Comparison of ENCODE assay signal across 10 mouse cellular contexts in the genomic region with DNA sequence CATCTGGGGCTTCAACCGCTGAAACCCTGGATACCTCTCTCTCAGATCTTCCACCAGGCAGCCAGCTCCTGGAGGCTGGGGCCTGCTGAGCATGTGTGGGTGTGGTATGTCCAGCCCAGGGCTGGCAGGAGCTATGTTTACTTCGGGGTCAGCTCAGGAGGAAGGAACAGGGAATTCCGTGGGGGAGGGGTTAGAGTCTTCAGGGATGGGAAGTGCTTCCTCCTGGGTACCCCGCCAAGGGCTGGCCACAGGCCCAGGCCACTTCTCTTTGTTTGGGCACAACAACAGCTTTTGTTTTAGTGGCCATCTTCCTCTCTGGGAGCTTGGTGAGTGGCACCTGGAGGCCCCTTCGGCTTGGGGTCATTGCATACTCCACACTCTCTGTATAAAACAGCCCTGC. TPM values are rescaled to one million over a fixed set of nuclear protein-coding genes. Genes with fewer than 3 reads are reported as not detected.
DNase-seq lines count a peak whose midpoint lies in the region; ATAC-seq and TF ChIP-seq lines count a peak whose summit lies in the region.
"Had no signal": no experiment of that assay in that cellular context is flagged by ENCODE, and none has a peak within 500 bp of the region (broad histone marks: within the 10 kb centered on the region; RNA-seq: fewer than 3 reads in every experiment).

No protein-coding gene starts in this region.

- no peaks in the 10 kb centered on the region for H3K36me3 ChIP-seq in embryonic facial prominence, embryonic 13.5 days
- H3K36me3 ChIP-seq in intestine, embryonic 15.5 days = no peaks in the 10 kb centered on the region

- no peak overlapping the region for H3K4me3 ChIP-seq in left cerebral cortex, adult 2 months
- no peak overlapping the region for H3K4me3 ChIP-seq in embryonic facial prominence, embryonic 13.5 days
- no peak overlapping the region for H3K4me3 ChIP-seq in intestine, embryonic 15.5 days (replicated peaks)

- no peak for DNase-seq in left cerebral cortex, adult 2 months (ENCODE audit: extremely low spot score in 1 of 2, low spot score in 2 of 2)
- no peak for DNase-seq in left cerebral cortex, adult 8-10 months (ENCODE audit: low spot score in 2 of 2)
- peak; percentile 91 to 94 for DNase-seq in lung, adult 18-20 months
- DNase-seq in right cerebral cortex, postnatal 25 days = no peak
- no peak for DNase-seq in embryo, embryonic 10.5 days (ENCODE audit: low spot score)

- 18% methylated on average over 5 of the region's 5 CpGs for WGBS in embryonic facial prominence, embryonic 13.5 days
- WGBS in intestine, embryonic 15.5 days = 11% methylated on average over 5 of the region's 5 CpGs

- TF ChIP-seq CTCF in left cerebral cortex, adult 2 months (IDR thresholded peaks at IDR 0.05) = no peak; the same call in 1 of the 2 replicates

- intact Hi-C loops in left cerebral cortex, adult 2 months (cut with DNase I) = no loop called here

- H3K4me1 ChIP-seq in embryonic facial prominence, embryonic 13.5 days = peaks cover 54% of the 10 kb centered on the region
- peaks cover 71% of the 10 kb centered on the region for H3K4me1 ChIP-seq in intestine, embryonic 15.5 days (replicated peaks)

- H3K27me3 ChIP-seq in embryonic facial prominence, embryonic 13.5 days = no peaks in the 10 kb centered on the region
- no peaks in the 10 kb centered on the region for H3K27me3 ChIP-seq in intestine, embryonic 15.5 days (replicated peaks)
- H3K27me3 ChIP-seq: Patski had no signal

- H3K9me3 ChIP-seq in embryonic facial prominence, embryonic 13.5 days = no peaks in the 10 kb centered on the region
- H3K9me3 ChIP-seq in intestine, embryonic 15.5 days = no peaks in the 10 kb centered on the region

- no peak overlapping the region for H3K4me2 ChIP-seq in embryonic facial prominence, embryonic 13.5 days
- no peak overlapping the region for H3K4me2 ChIP-seq in intestine, embryonic 15.5 days (replicated peaks)

- no peak for ATAC-seq in embryonic facial prominence, embryonic 13.5 days (ENCODE audit: insufficient number of reproducible peaks, insufficient read depth, low FRiP score, low TSS enrichment, low read depth)
- ATAC-seq in intestine, embryonic 15.5 days = 0 out of 2 replicates have a peak, but pooled peaks have one; percentile 24
- no peak for ATAC-seq in granulocyte monocyte progenitor cell, adult 5-6 weeks (replicated peaks; ENCODE audit: poor library complexity, severe bottlenecking)
- ATAC-seq: Patski had no signal

- H3K27ac ChIP-seq in left cerebral cortex, adult 2 months = peak overlapping the region; percentile 68
- peak overlapping the region; percentile 1; the same call in 1 of the 2 replicates for H3K27ac ChIP-seq in embryonic facial prominence, embryonic 13.5 days
- peak overlapping the region; percentile 45 for H3K27ac ChIP-seq in intestine, embryonic 15.5 days

- no peak overlapping the region for H3K9ac ChIP-seq in embryonic facial prominence, embryonic 13.5 days
- no peak overlapping the region for H3K9ac ChIP-seq in intestine, embryonic 15.5 days

RNA-seq across cellular contexts. Expression of a gene that starts 8.3 kb away (rescaled TPM):
- not detected for total RNA-seq in left cerebral cortex, adult 2 months (2021)
- total RNA-seq in left cerebral cortex, adult 8-10 months (2022) = not detected
- 0.39 and 0.61 TPM in 2 replicates for polyA plus RNA-seq in embryonic facial prominence, embryonic 13.5 days (2015; fragmentation: Nextera tagmentation; extraction: Ambion mirVana)
- 0.44 and 0.73 TPM in 2 replicates for polyA plus RNA-seq in intestine, embryonic 15.5 days (2015; fragmentation: Nextera tagmentation; extraction: Ambion mirVana)
- total RNA-seq in granulocyte monocyte progenitor cell, adult 5-6 weeks (2014; fragmentation: Nextera tagmentation) = not detected in 2 replicates
- total RNA-seq in granulocyte monocyte progenitor cell, adult 5-6 weeks (2017) = 0.21 TPM in 1 of 2 replicates, not detected in the other

RNA-seq across cellular contexts. Expression of a gene that starts 21.7 kb away (rescaled TPM):
- total RNA-seq in left cerebral cortex, adult 2 months (2021) = 10 to 100 TPM; 16.5 to 21.5 TPM
- 10 to 100 TPM; 17.9 to 21.1 (median 19.8) TPM for total RNA-seq in left cerebral cortex, adult 8-10 months (2022)
- 1,381 and 1,602 TPM in 2 replicates for polyA plus RNA-seq in embryonic facial prominence, embryonic 13.5 days (2015; fragmentation: Nextera tagmentation; extraction: Ambion mirVana)
- 534 and 652 TPM in 2 replicates for polyA plus RNA-seq in intestine, embryonic 15.5 days (2015; fragmentation: Nextera tagmentation; extraction: Ambion mirVana)
- total RNA-seq in granulocyte monocyte progenitor cell, adult 5-6 weeks (2014; fragmentation: Nextera tagmentation) = 1.3 and 4.1 TPM in 2 replicates
- not detected in 2 replicates for total RNA-seq in granulocyte monocyte progenitor cell, adult 5-6 weeks (2017)
- total RNA-seq: hematopoietic stem cell, adult 5-6 weeks had no signal

RNA-seq across cellular contexts. Expression of a gene that starts 21.8 kb away (rescaled TPM):
- 100 to 1,000 TPM; 553 to 561 TPM for total RNA-seq in left cerebral cortex, adult 2 months (2021)
- 100 to 1,000 TPM; 414 to 471 (median 424) TPM for total RNA-seq in left cerebral cortex, adult 8-10 months (2022)
- 34.2 and 41.9 TPM in 2 replicates for polyA plus RNA-seq in embryonic facial prominence, embryonic 13.5 days (2015; fragmentation: Nextera tagmentation; extraction: Ambion mirVana)
- 60.3 and 76.1 TPM in 2 replicates for polyA plus RNA-seq in intestine, embryonic 15.5 days (2015; fragmentation: Nextera tagmentation; extraction: Ambion mirVana)
- 115 and 135 TPM in 2 replicates for total RNA-seq in granulocyte monocyte progenitor cell, adult 5-6 weeks (2014; fragmentation: Nextera tagmentation)
- 75.7 and 89.4 TPM in 2 replicates for total RNA-seq in granulocyte monocyte progenitor cell, adult 5-6 weeks (2017)

RNA-seq across cellular contexts. Expression of a gene that starts 26.8 kb away (rescaled TPM):
- 10 to 100 TPM; 47.9 to 59.9 TPM for total RNA-seq in left cerebral cortex, adult 2 months (2021)
- 10 to 100 TPM; 57.9 to 66.5 (median 60.3) TPM for total RNA-seq in left cerebral cortex, adult 8-10 months (2022)
- polyA plus RNA-seq in embryonic facial prominence, embryonic 13.5 days (2015; fragmentation: Nextera tagmentation; extraction: Ambion mirVana) = 0.18 and 0.32 TPM in 2 replicates
- 0.23 and 0.25 TPM in 2 replicates for polyA plus RNA-seq in intestine, embryonic 15.5 days (2015; fragmentation: Nextera tagmentation; extraction: Ambion mirVana)
- total RNA-seq in granulocyte monocyte progenitor cell, adult 5-6 weeks (2014; fragmentation: Nextera tagmentation) = not detected in 2 replicates
- 0.26 TPM in 1 of 2 replicates, not detected in the other for total RNA-seq in granulocyte monocyte progenitor cell, adult 5-6 weeks (2017)
- total RNA-seq: hematopoietic stem cell, adult 5-6 weeks had no signal
- polyA plus RNA-seq: Patski had no signal

Comparison
In these comparisons a context has a peak if more than half of its experiments do, and no peak if none do; other contexts are left out.
1. DNase-seq: peak in lung, adult 18-20 months (2 of 2); none in left cerebral cortex, adult 2 months (0 of 2), left cerebral cortex, adult 8-10 months (0 of 2), right cerebral cortex, postnatal 25 days (single experiment) and embryo, embryonic 10.5 days (single experiment).
2. H3K27ac ChIP-seq: peak in every context shown above with its lines; median percentile 68 in left cerebral cortex, adult 2 months; 45 in intestine, embryonic 15.5 days; 1 in embryonic facial prominence, embryonic 13.5 days.